Mouse (Mus musculus): ENCODE data around the gene Tdgf1. TPM values are rescaled to one million over a fixed set of nuclear protein-coding genes. Genes with fewer than 3 reads are reported as not detected.

The Tdgf1 gene
- polyA plus RNA-seq, 1 experiment from 2014 or later = not detected

GRCm38 (mm10) chr9:110950109-110950508 is 4.2 kb upstream of the Tdgf1 start:
- no peak overlapping the region for H3K27ac ChIP-seq (ENCODE audit: low read length)
- 77% methylated on average over 3 of the region's 3 CpGs for WGBS (ENCODE audit: insufficient replicate concordance)
- H3K4me1 ChIP-seq (ENCODE audit: control insufficient read depth, low read depth, low read length) = no peaks in the 10 kb centered on the region
- no peaks in the 10 kb centered on the region for H3K36me3 ChIP-seq (ENCODE audit: control insufficient read depth, insufficient read depth)
- H3K9me3 ChIP-seq (replicated peaks; ENCODE audit: control insufficient read depth, low read length) = no peaks in the 10 kb centered on the region
- no peak for ATAC-seq (ENCODE audit: low read depth)
- H3K27me3 ChIP-seq (ENCODE audit: control insufficient read depth, insufficient read depth, low read depth, low read length) = peaks cover 21% of the 10 kb centered on the region
- no peak overlapping the region for H3K4me2 ChIP-seq (ENCODE audit: low read depth, low read length)
- H3K9ac ChIP-seq (ENCODE audit: low read depth, low read length) = no peak overlapping the region
- H3K4me3 ChIP-seq (ENCODE audit: low read depth, low read length) = no peak overlapping the region

- Histone ChIP-seq H3K27ac (ENCODE audit: low read length) (no peak overlapping the region), H3K9me3 (replicated peaks; ENCODE audit: control insufficient read depth, low read length) (no peaks in the 10 kb centered on the region), H3K4me2 (ENCODE audit: low read depth, low read length) (no peak overlapping the region), H3K36me3 (ENCODE audit: control insufficient read depth, insufficient read depth) (no peaks in the 10 kb centered on the region), H3K4me1 (ENCODE audit: control insufficient read depth, low read depth, low read length) (no peaks in the 10 kb centered on the region), H3K4me3 (ENCODE audit: low read depth, low read length) (no peak overlapping the region), H3K27me3 (ENCODE audit: control insufficient read depth, insufficient read depth, low read depth, low read length) (peaks cover 28% of the 10 kb centered on the region), H3K9ac (ENCODE audit: low read depth, low read length) (no peak overlapping the region)
- ATAC-seq (ENCODE audit: low read depth) = no peak
- WGBS (ENCODE audit: insufficient replicate concordance) = 49% methylated on average over 8 of the region's 8 CpGs
Observed at GRCm38 (mm10) chr9:110948813-110949310, 2.9 kb upstream of the Tdgf1 start.

- Histone ChIP-seq H3K9ac (ENCODE audit: low read depth, low read length) (no peak overlapping the region), H3K36me3 (ENCODE audit: control insufficient read depth, insufficient read depth) (no peaks in the 10 kb centered on the region), H3K27ac (ENCODE audit: low read length) (no peak overlapping the region), H3K4me1 (ENCODE audit: control insufficient read depth, low read depth, low read length) (no peaks in the 10 kb centered on the region), H3K27me3 (ENCODE audit: control insufficient read depth, insufficient read depth, low read depth, low read length) (peaks cover 28% of the 10 kb centered on the region), H3K4me3 (ENCODE audit: low read depth, low read length) (no peak overlapping the region), H3K9me3 (replicated peaks; ENCODE audit: control insufficient read depth, low read length) (no peaks in the 10 kb centered on the region), H3K4me2 (ENCODE audit: low read depth, low read length) (no peak overlapping the region)
- ATAC-seq (ENCODE audit: low read depth) = no peak
- WGBS (ENCODE audit: insufficient replicate concordance) = 57% methylated on average over 6 of the region's 6 CpGs
Observed at GRCm38 (mm10) chr9:110947900-110948299, 1.9 kb upstream of the Tdgf1 start.

- 30% methylated on average over 6 of the region's 6 CpGs for WGBS (ENCODE audit: insufficient replicate concordance)
- Histone ChIP-seq H3K4me3 (ENCODE audit: low read depth, low read length) (no peak overlapping the region), H3K27ac (ENCODE audit: low read length) (no peak overlapping the region), H3K9me3 (replicated peaks; ENCODE audit: control insufficient read depth, low read length) (no peaks in the 10 kb centered on the region), H3K9ac (ENCODE audit: low read depth, low read length) (no peak overlapping the region), H3K36me3 (ENCODE audit: control insufficient read depth, insufficient read depth) (no peaks in the 10 kb centered on the region), H3K4me2 (ENCODE audit: low read depth, low read length) (no peak overlapping the region), H3K27me3 (ENCODE audit: control insufficient read depth, insufficient read depth, low read depth, low read length) (peaks cover 28% of the 10 kb centered on the region), H3K4me1 (ENCODE audit: control insufficient read depth, low read depth, low read length) (no peaks in the 10 kb centered on the region)
- no peak for ATAC-seq (ENCODE audit: low read depth)
Observed at GRCm38 (mm10) chr9:110947261-110947661, 1.3 kb upstream of the Tdgf1 start.

- Histone ChIP-seq H3K4me1 (ENCODE audit: control insufficient read depth, low read depth, low read length) (no peaks in the 10 kb centered on the region), H3K9ac (ENCODE audit: low read depth, low read length) (no peak overlapping the region), H3K4me2 (ENCODE audit: low read depth, low read length) (no peak overlapping the region), H3K9me3 (replicated peaks; ENCODE audit: control insufficient read depth, low read length) (no peaks in the 10 kb centered on the region), H3K36me3 (ENCODE audit: control insufficient read depth, insufficient read depth) (no peaks in the 10 kb centered on the region), H3K27me3 (ENCODE audit: control insufficient read depth, insufficient read depth, low read depth, low read length) (peaks cover 28% of the 10 kb centered on the region), H3K4me3 (ENCODE audit: low read depth, low read length) (no peak overlapping the region), H3K27ac (ENCODE audit: low read length) (no peak overlapping the region)
- no peak for ATAC-seq (ENCODE audit: low read depth)
- WGBS (ENCODE audit: insufficient replicate concordance) = 17% methylated on average over 20 of the region's 20 CpGs
Observed at GRCm38 (mm10) chr9:110946548-110947044, 638 bp upstream of the Tdgf1 start.

GRCm38 (mm10) chr9:110945343-110945742 is 615 bp downstream of the Tdgf1 start:
- H3K27me3 ChIP-seq (ENCODE audit: control insufficient read depth, insufficient read depth, low read depth, low read length) = peaks cover 28% of the 10 kb centered on the region
- H3K27ac ChIP-seq (ENCODE audit: low read length) = no peak overlapping the region
- H3K9ac ChIP-seq (ENCODE audit: low read depth, low read length) = no peak overlapping the region
- H3K4me2 ChIP-seq (ENCODE audit: low read depth, low read length) = no peak overlapping the region
- WGBS (ENCODE audit: insufficient replicate concordance) = 17% methylated on average over 18 of the region's 18 CpGs
- no peak for ATAC-seq (ENCODE audit: low read depth)
- H3K4me3 ChIP-seq (ENCODE audit: low read depth, low read length) = no peak overlapping the region
- no peaks in the 10 kb centered on the region for H3K9me3 ChIP-seq (replicated peaks; ENCODE audit: control insufficient read depth, low read length)
- H3K36me3 ChIP-seq (ENCODE audit: control insufficient read depth, insufficient read depth) = no peaks in the 10 kb centered on the region
- no peaks in the 10 kb centered on the region for H3K4me1 ChIP-seq (ENCODE audit: control insufficient read depth, low read depth, low read length)

GRCm38 (mm10) chr9:110944265-110944664 is 1.7 kb downstream of the Tdgf1 start:
- Histone ChIP-seq H3K27ac (ENCODE audit: low read length) (no peak overlapping the region), H3K4me3 (ENCODE audit: low read depth, low read length) (no peak overlapping the region), H3K36me3 (ENCODE audit: control insufficient read depth, insufficient read depth) (no peaks in the 10 kb centered on the region), H3K9ac (ENCODE audit: low read depth, low read length) (no peak overlapping the region), H3K4me1 (ENCODE audit: control insufficient read depth, low read depth, low read length) (no peaks in the 10 kb centered on the region), H3K27me3 (ENCODE audit: control insufficient read depth, insufficient read depth, low read depth, low read length) (peaks cover 28% of the 10 kb centered on the region), H3K4me2 (ENCODE audit: low read depth, low read length) (no peak overlapping the region), H3K9me3 (replicated peaks; ENCODE audit: control insufficient read depth, low read length) (no peaks in the 10 kb centered on the region)
- 29% methylated on average over 13 of the region's 13 CpGs for WGBS (ENCODE audit: insufficient replicate concordance)
- ATAC-seq (ENCODE audit: low read depth) = no peak

GRCm38 (mm10) chr9:110937506-110938490 is 8.2 kb downstream of the Tdgf1 start:
- no peaks in the 10 kb centered on the region for H3K36me3 ChIP-seq (ENCODE audit: control insufficient read depth, insufficient read depth)
- no peaks in the 10 kb centered on the region for H3K27me3 ChIP-seq (ENCODE audit: control insufficient read depth, insufficient read depth, low read depth, low read length)
- H3K9ac ChIP-seq (ENCODE audit: low read depth, low read length) = no peak overlapping the region
- H3K4me1 ChIP-seq (ENCODE audit: control insufficient read depth, low read depth, low read length) = no peaks in the 10 kb centered on the region; the same call in 1 of the 2 replicates
- H3K4me2 ChIP-seq (ENCODE audit: low read depth, low read length) = no peak overlapping the region
- ATAC-seq (ENCODE audit: low read depth) = no peak
- H3K27ac ChIP-seq (ENCODE audit: low read length) = no peak overlapping the region
- no peak overlapping the region for H3K4me3 ChIP-seq (ENCODE audit: low read depth, low read length)
- WGBS (ENCODE audit: insufficient replicate concordance) = 49% methylated on average over 12 of the region's 12 CpGs
- H3K9me3 ChIP-seq (replicated peaks; ENCODE audit: control insufficient read depth, low read length) = no peaks in the 10 kb centered on the region

- H3K4me2 ChIP-seq (ENCODE audit: low read depth, low read length) = no peak overlapping the region
- no peaks in the 10 kb centered on the region; the same call in 1 of the 2 replicates for H3K4me1 ChIP-seq (ENCODE audit: control insufficient read depth, low read depth, low read length)
- no peak for ATAC-seq (ENCODE audit: low read depth)
- H3K27me3 ChIP-seq (ENCODE audit: control insufficient read depth, insufficient read depth, low read depth, low read length) = no peaks in the 10 kb centered on the region
- H3K27ac ChIP-seq (ENCODE audit: low read length) = no peak overlapping the region
- no peak overlapping the region for H3K4me3 ChIP-seq (ENCODE audit: low read depth, low read length)
- no peaks in the 10 kb centered on the region for H3K36me3 ChIP-seq (ENCODE audit: control insufficient read depth, insufficient read depth)
- 72% methylated on average over 7 of the region's 7 CpGs for WGBS (ENCODE audit: insufficient replicate concordance)
- H3K9me3 ChIP-seq (replicated peaks; ENCODE audit: control insufficient read depth, low read length) = no peaks in the 10 kb centered on the region
- H3K9ac ChIP-seq (ENCODE audit: low read depth, low read length) = no peak overlapping the region
Observed at GRCm38 (mm10) chr9:110935941-110936340, 10.0 kb downstream of the Tdgf1 start.

All from liver, embryonic 16.5 days (tissue).